Mouse (Mus musculus) liver, postnatal 0 days (tissue): ENCODE measurements at regions not wholly inside any gene's neighbourhood (a gene's known extent, or its start where the extent isn't known, plus 50 kb on each side); places are given as distances from the start of the nearest gene placed in this dataset.

Experiments used
- CTCF ChIP-seq: sonication (generic); IDR thresholded peaks from 2 replicates; pipeline ENCODE4 v1.5.1; 2016; ENCODE audit warnings: antibody characterized with exemption, low read depth
- EP300 ChIP-seq: IDR thresholded peaks from 2 replicates; pipeline ENCODE4 v1.6.1; 2016; ENCODE audit warnings: antibody characterized with exemption, low read depth, mild to moderate bottlenecking

- TF ChIP-seq CTCF (no peak), EP300 (no peak)
Measured at GRCm38 (mm10) chr1:138733308-138733707, 113.4 kb upstream of the Nek7 start.
